Mouse (Mus musculus) kidney, postnatal 4 days (tissue): ENCODE measurements at regions not wholly inside any gene's neighbourhood (a gene's known extent, or its start where the extent isn't known, plus 50 kb on each side); places are given as distances from the start of the nearest gene placed in this dataset.

Source experiments
- DNase-seq, 2 experiments: peaks; one replicate each; pipeline ENCODE4 v3.0.0; 2021; ENCODE audit warnings: mixed read lengths in 2 of 2

DNA sequence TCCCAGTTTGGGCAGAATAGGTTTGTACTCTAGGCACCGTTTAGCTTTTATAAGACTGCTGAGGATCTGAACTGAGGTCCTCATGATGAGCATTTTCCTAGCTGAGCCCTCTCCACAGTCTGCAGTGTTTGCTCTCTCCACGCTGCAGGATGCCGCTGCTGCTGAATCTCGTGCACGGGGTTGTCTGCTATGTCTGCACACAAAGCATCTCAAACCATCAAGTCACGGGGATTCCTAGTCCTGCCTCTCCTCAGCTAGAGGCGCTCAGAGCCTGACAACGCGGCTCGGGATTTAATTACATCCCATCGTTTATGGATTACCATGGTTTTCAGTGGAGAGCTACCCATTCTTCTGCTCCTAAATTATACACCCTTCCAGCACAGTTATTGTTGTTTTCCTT lies 175.6 kb downstream of the Rnf144b start:
- DNase-seq: no peak

GRCm38 (mm10) chr13:47300486-47300885 lies 178.0 kb downstream of the Rnf144b start:
- no peak for DNase-seq

GRCm38 (mm10) chr13:47301070-47301469 lies 178.6 kb downstream of the Rnf144b start:
- peak in 1 of 2 experiments; percentile 15 for DNase-seq

- no peak for DNase-seq
These were observed 187.0 kb downstream of the Rnf144b start for GRCm38 (mm10) chr13:47309492-47309891.

DNA sequence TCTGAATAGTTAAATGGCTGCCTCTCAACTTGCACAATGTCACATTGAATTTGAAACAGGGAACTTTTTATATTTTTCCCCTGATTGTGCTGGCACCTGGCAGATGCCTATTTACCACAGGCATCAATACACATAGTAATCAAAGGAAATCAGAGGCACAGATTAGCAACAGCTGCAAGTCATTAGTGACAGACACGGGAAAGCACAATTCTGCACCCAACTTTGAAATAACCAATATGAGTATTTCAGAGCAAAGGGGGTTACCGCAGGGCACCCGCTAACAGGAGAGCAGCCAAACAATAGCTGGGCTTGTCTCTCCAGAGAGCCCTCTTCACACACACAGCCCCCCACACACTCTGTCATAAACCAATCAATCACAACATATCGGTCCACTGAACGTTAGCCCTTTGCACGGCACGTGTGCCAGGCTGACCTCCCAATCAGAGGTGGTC lies 188.3 kb downstream of the Rnf144b start:
- DNase-seq: no peak

DNA sequence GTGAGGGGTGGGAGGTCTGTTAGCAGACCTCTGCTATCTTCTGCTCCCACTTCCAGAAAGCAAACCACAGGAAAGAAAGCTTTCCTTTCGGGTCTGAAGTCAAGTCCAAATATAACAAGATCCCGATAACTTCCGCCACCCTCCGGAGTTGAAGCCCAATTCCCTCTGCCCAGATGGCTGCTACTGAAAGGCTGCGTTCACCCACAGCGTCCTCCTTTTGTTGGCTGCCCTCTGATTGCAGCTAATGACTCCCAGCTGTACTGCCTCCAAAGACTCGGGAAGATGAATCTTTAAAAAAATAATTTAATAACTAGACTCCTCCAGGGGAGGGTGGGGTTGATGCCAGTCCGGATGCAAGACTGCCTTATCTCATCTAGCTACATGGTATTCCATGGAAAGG lies 197.1 kb downstream of the Rnf144b start:
- no peak for DNase-seq

DNA sequence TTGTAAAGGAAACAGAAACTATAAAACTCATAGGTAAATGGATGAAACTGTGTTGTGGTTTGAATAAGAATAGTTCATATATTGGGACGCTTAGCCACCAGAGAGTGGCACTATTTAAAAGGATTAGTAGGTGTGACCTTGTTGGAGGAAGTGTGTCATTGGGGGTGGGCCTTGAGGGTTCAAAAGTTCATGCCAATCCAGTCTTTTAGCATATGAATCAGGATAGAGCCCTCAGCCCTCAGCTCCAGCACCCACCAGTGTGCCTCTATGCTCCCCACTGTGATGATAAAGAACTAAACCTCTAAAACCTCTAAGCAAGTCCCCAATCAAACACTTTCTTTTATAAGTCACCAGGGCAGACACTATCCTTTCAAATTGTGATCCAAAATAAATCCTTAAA lies 199.4 kb downstream of the Rnf144b start:
- no peak for DNase-seq

DNA sequence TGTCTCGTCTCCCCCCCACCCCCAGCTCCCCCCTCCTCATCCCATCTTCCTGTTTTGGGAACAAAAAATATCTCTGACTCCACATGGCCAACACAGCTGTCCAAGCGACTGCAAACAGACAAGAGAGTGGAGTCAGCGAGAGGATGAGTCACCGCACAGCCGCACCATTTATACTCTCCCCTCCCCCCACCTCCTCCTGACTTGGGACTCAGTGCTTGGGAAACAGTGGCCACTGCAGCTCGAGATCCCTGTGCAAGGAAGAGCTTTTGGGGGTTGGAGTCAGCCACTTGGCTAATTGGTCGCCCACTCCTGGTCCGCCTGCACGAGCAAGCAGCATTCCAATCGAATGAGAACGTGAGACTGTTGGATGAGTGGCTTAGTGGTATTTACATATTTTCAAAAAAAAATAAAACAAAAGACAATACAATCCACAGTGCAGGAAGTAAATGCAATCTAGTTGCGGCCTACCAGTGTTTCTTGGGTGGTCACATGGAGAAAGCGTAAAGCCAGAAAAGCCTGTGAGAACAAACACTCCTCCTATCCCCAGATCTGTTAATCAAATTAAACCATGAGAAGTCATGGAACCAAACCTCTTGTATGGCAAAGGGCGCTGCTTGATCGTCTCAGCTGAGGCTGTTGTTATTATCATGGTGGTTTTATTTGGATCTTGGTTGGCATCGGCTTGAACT lies 213.7 kb downstream of the Rnf144b start:
- DNase-seq: peak; percentile 12 to 35

GRCm38 (mm10) chr13:47336865-47337441 lies 214.5 kb downstream of the Rnf144b start:
- no peak for DNase-seq

- DNase-seq: no peak
These were observed 217.0 kb downstream of the Rnf144b start for GRCm38 (mm10) chr13:47339411-47339810.

DNA sequence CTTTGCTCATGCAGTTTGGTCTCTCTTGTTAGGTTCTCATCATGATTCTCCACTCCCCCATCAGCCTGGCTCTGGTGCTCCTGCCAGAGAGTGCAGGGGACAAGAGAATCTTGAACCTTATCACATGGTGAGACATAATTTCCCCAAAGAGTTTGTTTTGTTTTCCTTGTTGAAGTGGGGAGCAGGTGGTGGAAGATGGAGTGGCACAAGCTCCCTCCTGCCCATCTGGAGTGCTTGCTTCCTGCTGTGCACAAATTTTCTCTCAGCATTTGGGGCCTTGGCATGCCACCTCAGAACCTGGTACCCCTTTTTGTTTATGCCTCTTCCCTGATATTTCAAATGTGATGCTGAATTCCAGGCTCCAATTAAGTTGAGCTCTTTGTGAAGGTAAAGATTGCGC lies 219.9 kb downstream of the Rnf144b start:
- DNase-seq: no peak

- DNase-seq: peak; percentile 44 to 52
These were observed 223.1 kb downstream of the Rnf144b start for GRCm38 (mm10) chr13:47345576-47345975.

DNA sequence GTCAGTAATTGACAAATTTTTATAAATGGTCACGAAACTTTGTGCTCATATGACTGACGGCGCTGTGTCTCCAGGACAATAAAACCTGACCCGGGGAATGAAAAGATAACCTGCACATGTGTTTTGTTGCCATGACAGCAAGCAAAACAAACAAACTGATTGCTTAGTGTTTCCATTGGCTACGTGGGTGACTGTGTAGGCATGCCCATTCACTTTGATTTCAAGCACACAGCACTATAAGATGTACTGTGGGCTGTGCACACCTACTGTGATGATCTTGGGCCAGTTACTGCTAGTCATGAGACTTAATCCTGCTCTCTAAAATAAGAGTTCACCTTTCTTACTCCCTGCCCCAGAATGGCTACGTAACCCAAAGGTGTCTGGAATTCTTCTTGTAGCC lies 225.4 kb downstream of the Rnf144b start:
- no peak for DNase-seq

DNA sequence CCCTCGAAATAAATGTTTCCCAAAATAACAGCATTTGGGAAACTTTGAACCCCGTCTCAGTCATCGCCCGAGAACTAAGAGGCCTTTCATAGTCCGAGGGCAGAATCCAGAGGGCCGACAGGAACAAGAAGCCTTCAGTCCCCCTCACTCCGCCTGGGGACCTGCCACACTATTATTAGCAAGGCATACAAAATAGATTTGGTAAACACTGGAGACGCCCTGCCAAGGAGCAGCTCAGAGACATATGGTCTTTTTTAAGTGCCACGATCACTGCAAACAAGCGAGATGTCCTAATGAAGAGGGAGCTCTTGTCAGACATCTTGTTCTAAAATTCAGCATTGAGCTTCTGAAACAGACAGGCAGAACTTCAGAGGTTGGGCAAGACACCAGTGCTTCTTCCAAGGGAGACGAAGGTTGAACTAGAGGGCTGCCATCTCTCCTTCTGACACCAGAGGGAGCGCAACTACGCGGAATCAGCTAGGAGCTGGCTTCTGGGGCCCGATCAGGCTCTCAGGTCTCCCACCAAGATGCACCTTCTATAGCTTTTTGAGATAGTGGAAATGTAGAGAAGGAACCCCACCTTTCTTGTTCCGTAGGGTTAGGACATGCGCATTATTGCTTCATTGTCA lies 226.2 kb downstream of the Rnf144b start:
- peak; percentile 90 for DNase-seq

DNA sequence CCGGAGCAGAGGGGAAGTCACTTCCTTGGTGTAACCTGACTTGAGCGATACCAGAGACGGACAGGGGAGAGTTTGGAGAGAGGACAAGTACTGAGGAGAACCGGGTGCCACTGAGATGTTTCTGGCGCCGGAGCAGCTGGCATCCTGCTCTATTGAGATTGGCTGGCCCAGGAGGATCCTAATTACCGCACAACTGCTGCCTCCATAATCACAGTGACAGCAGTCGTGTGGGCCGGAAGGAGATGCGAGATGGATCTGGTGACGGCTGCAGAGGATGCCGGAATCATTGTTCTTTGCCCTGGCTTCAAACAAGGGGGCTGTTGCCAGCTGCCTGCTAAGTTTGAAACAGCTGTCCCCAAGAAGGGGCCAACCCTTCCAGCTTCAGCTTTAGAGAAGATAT lies 232.0 kb downstream of the Rnf144b start:
- DNase-seq: peak in 1 of 2 experiments; percentile 9

GRCm38 (mm10) chr13:47355169-47355568 lies 232.7 kb downstream of the Rnf144b start:
- no peak for DNase-seq

DNA sequence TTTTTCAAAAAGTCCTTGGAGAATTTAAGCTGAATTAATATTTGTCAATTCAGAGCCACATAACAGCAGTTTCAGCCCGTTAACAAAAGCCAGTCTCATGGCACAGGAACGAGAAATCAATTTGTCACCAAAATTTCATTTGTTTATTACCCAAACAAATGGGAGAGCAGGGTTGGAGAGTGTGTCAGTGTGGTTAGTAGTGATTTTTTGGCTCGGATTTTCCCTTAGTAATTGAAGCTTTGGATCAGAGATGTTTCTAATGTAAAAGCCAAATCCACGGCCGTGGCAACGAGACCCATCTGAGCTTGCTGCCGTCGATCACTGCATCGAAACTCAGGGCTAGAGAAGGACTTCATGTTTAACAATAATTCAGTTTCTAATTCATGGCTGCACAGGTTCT lies 236.5 kb downstream of the Rnf144b start:
- DNase-seq: no peak

- peak; percentile 8 to 11 for DNase-seq
These were observed 243.3 kb downstream of the Rnf144b start for GRCm38 (mm10) chr13:47365776-47366175.

GRCm38 (mm10) chr13:47368041-47368823 lies 245.8 kb downstream of the Rnf144b start:
- peak; percentile 13 to 21 for DNase-seq

DNA sequence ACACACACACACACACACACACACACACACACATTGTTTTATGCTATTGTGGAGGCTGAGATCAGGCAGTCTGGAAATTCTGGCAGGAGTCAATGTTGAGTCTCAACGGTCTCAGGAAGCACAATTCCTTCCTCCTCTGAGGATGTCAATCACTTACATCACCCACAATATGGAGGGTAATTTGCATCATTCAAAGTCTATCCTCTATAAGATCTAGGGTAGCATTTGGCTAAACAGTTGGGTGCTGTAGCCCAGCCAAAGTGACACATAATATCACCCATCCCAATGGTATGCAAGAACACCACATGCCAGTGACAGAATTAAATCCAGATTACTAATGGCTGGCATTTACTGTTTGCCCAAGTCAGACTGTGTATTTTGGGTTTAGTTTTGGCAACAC lies 252.1 kb downstream of the Rnf144b start:
- DNase-seq: no peak

DNA sequence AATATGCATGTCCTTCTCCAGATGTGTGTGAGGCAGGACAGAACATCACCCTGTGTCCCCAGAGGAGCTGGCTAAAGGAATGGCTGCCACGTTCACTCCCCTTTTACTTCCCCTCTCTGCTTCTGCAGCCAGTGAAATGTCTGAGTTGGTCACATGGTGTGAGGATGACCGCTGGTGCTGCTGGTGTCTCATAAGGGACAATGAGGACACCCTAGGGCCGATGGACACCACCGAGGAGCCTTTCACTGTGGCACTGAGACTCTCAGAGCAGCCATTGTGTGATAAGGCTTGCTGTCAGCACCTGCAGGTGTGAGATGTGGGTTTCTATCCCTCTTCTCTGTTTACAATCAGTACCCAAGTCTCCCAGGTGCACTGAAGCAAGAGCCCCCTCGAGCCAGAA lies 268.6 kb downstream of the Rnf144b start:
- no peak for DNase-seq

- DNase-seq: no peak
These were observed 275.4 kb downstream of the Rnf144b start for GRCm38 (mm10) chr13:47397726-47398350.

DNA sequence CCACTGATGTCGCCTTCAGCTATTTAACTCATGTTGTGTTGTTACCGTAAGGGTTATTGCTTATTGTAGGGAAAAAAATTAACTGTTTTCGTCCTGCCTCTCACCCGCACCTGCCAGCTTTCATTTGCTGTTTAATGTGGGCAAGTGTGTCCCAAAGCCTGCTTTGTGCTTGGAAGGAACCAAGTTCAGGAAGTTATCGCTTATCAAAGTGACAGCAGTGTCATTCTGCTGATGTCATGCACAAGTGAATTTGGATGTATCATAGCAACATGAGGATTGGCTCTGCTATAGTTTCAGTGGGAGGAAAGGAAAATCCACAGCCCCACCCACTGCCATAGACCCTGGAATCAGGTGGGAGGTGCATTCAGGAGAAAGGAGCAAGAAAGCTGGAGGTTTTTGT lies 276.5 kb downstream of the Rnf144b start:
- DNase-seq: no peak
